Mouse (Mus musculus): ENCODE results near the gene Ptger4. TPM values are rescaled to one million over a fixed set of nuclear protein-coding genes. Genes with fewer than 3 reads are reported as not detected.
"Not testable (repeated sequence)": the region's sequence is repeated elsewhere in the genome, so short reads cannot be mapped to it uniquely, and the experiment has no call there.

The Ptger4 gene
- total and polyA plus RNA-seq, 3 experiments, result 3.5 to 5.7 TPM; not detected in 1

DNA sequence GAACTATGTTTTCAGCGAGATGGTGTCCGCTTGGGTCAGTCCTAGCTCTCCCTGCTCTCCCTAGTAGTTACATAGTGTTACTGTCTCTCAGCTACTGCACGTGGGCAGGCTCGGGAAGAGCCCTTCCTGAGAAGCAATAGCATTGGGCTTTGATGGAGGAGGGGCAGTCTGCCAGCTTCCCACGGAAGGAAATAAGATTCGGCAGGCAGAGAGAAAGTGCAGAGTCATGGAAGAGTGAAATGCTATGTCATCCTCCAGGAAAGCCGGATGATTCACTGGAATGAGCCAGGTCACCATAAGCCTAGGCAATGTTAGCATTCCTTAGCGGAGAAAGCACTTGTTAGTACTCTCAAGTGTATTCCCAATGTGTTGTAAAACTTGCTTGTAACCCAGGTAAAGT, 8.5 kb downstream of the Ptger4 start:
- Histone ChIP-seq H3K36me3 (ENCODE audit: control insufficient read depth in 1 of 2, insufficient read depth in 2 of 2, low read length in 2 of 2) (peaks cover 1 to 20% of the 10 kb centered on the region in 2 experiments; a peak in 3 of 4 replicates), H3K27me3 (ENCODE audit: control insufficient read depth in 1 of 2, insufficient read depth in 2 of 2, low read length in 2 of 2) (no peaks in the 10 kb centered on the region), H3K4me3 (ENCODE audit: control insufficient read depth in 1 of 2, insufficient read depth in 1 of 2, low read depth in 2 of 2, low read length in 2 of 2) (no peak overlapping the region), H3K79me2 (ENCODE audit: control insufficient read depth, insufficient read depth, low read length, poor library complexity) (no peaks in the 10 kb centered on the region; the same call in 1 of the 2 replicates), H3K27ac (ENCODE audit: control insufficient read depth, low read depth, low read length) (no peak overlapping the region), H3K4me1 (ENCODE audit: control insufficient read depth in 1 of 2, insufficient read depth in 2 of 2, low read length in 2 of 2) (peaks cover 11 to 18% of the 10 kb centered on the region in 2 experiments), H3K9me3 (replicated peaks; ENCODE audit: insufficient read depth, low read length) (no peaks in the 10 kb centered on the region), H3K9ac (ENCODE audit: control insufficient read depth, low read depth, low read length, poor library complexity, severe bottlenecking) (no peak overlapping the region)
- no peak for DNase-seq (ENCODE audit: low read depth, low spot score)
- no peak for TF ChIP-seq MXI1 (IDR thresholded peaks at IDR 0.05; ENCODE audit: low read depth, low read length)
- no peak for TF ChIP-seq RCOR1 (IDR thresholded peaks at IDR 0.05; ENCODE audit: low read depth, low read length)
- TF ChIP-seq TCF12 (IDR thresholded peaks at IDR 0.05; ENCODE audit: low read depth, low read length), result no peak
- TF ChIP-seq NRF1 (IDR thresholded peaks at IDR 0.05; ENCODE audit: insufficient read depth, low read depth, low read length, poor library complexity, severe bottlenecking), result no peak
- no peak for TF ChIP-seq POLR2A (IDR thresholded peaks at IDR 0.05; ENCODE audit: control insufficient read depth in 1 of 2, insufficient read depth in 1 of 2, low read depth in 1 of 2, low read length in 2 of 2, poor library complexity in 1 of 2)

DNA sequence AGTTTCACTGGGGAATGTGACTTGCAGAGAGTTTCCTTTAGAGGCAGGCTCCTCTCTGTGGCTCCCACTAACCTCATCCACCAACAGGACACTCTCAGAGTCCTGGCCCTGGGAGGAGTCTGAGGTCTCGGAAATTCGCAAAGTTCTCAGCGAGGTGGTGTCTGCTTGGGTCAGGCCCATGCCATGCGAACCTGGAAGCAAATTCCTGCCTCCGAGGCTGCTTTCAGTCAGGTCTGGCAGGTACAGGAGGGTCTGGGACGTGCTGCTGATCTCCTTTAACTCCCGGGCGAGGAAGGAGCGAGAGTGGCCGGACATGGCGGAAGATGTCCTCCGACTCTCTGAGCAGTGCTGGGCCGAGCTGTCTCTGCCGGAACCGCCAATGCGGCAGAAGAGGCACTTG, 9.3 kb downstream of the Ptger4 start:
- H3K36me3 ChIP-seq (ENCODE audit: control insufficient read depth in 1 of 2, insufficient read depth in 2 of 2, low read length in 2 of 2), result peaks cover 1 to 19% of the 10 kb centered on the region in 2 experiments; a peak in 3 of 4 replicates
- H3K4me3 ChIP-seq (ENCODE audit: control insufficient read depth in 1 of 2, insufficient read depth in 1 of 2, low read depth in 2 of 2, low read length in 2 of 2), result no peak overlapping the region
- no peaks in the 10 kb centered on the region for H3K9me3 ChIP-seq (replicated peaks; ENCODE audit: insufficient read depth, low read length)
- H3K27ac ChIP-seq (ENCODE audit: control insufficient read depth, low read depth, low read length), result no peak overlapping the region
- H3K79me2 ChIP-seq (ENCODE audit: control insufficient read depth, insufficient read depth, low read length, poor library complexity), result no peaks in the 10 kb centered on the region; the same call in 1 of the 2 replicates
- no peak overlapping the region for H3K9ac ChIP-seq (ENCODE audit: control insufficient read depth, low read depth, low read length, poor library complexity, severe bottlenecking)
- no peaks in the 10 kb centered on the region for H3K27me3 ChIP-seq (ENCODE audit: control insufficient read depth in 1 of 2, insufficient read depth in 2 of 2, low read length in 2 of 2)
- DNase-seq (ENCODE audit: low read depth, low spot score), result no peak
- peaks cover 11 to 18% of the 10 kb centered on the region in 2 experiments for H3K4me1 ChIP-seq (ENCODE audit: control insufficient read depth in 1 of 2, insufficient read depth in 2 of 2, low read length in 2 of 2)
- no peak for TF ChIP-seq CHD1 (IDR thresholded peaks at IDR 0.05; ENCODE audit: low read depth, low read length)
- no peak for TF ChIP-seq SIN3A (IDR thresholded peaks at IDR 0.05; ENCODE audit: low read length)
- no peak for TF ChIP-seq POLR2AphosphoS2 (IDR thresholded peaks at IDR 0.05; ENCODE audit: low read length)
- TF ChIP-seq TAL1 (IDR thresholded peaks at IDR 0.05; ENCODE audit: low read length), result no peak
- TF ChIP-seq CHD2 (IDR thresholded peaks at IDR 0.05; ENCODE audit: low read length), result no peak
- no peak for TF ChIP-seq MXI1 (IDR thresholded peaks at IDR 0.05; ENCODE audit: low read depth, low read length)
- TF ChIP-seq POLR2AphosphoS5 (IDR thresholded peaks at IDR 0.05; ENCODE audit: borderline replicate concordance, low read depth, low read length), result no peak

DNA sequence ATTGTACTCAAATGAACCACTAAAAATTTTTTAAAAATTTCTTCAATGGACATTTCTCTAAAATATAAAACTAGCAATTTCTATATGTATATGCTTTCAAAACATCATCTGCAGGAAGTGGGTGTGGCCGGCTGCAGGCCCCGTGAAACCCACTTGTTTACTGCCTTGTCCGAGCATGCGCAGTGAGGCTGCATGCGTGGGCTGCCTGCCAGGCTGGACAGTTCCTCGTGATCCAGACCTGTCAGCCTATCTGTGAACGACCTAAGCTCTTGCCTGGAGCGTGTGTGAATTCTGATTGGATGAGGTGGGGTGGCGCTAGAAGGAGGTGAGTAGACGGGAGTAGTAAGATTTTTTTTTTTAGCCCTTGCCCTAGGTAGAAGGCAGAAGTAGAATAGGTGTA, 13.2 kb downstream of the Ptger4 start:
- H3K27ac ChIP-seq (ENCODE audit: control insufficient read depth, low read depth, low read length); H3K9me3 ChIP-seq (replicated peaks; ENCODE audit: insufficient read depth, low read length); H3K36me3 ChIP-seq (ENCODE audit: control insufficient read depth in 1 of 2, insufficient read depth in 2 of 2, low read length in 2 of 2); H3K4me3 ChIP-seq (ENCODE audit: control insufficient read depth in 1 of 2, insufficient read depth in 1 of 2, low read depth in 2 of 2, low read length in 2 of 2); H3K4me1 ChIP-seq (ENCODE audit: control insufficient read depth in 1 of 2, insufficient read depth in 2 of 2, low read length in 2 of 2); H3K79me2 ChIP-seq (ENCODE audit: control insufficient read depth, insufficient read depth, low read length, poor library complexity); DNase-seq (ENCODE audit: low read depth, low spot score); H3K27me3 ChIP-seq (ENCODE audit: control insufficient read depth in 1 of 2, insufficient read depth in 2 of 2, low read length in 2 of 2); H3K9ac ChIP-seq (ENCODE audit: control insufficient read depth, low read depth, low read length, poor library complexity, severe bottlenecking): not testable (repeated sequence)
